Mouse (Mus musculus): ENCODE measurements around the gene Rfk.

Gene Rfk

DNA sequence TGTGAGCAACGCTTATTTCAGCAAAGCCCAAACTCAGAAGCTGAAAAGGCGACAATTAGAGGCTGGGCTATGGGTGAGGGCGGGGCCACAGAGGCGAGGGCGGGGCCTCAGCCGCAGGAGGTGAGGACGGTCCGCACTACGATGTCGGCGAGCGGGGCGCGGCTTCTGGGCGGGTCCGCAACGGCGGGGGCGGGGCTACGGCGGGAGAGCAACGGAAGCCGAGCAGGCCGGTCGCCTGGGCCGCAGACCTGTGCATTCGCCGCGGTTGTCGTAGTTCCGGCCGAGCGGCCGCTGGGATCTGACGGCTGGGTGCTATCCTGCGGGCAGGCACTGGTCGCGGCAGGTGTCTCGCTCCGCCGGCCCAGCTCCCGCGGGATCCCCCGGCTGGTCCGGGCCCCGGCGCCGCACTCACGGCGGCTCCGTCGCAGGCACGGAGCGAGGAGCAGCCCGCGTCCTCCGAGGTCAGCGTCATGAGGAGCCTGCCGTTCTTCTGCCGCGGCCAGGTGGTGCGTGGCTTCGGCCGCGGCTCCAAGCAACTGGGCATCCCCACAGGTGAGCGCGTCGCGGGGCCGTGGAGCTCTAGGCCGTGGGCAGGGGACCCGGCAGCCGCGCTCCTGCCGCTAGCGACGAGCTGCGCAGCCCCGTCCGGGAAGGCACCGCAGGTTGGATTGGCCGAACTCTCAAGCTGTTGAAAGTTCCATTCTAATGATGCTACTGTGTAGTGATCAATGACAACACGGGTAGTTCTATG lies at the start of gene Rfk:
Rfk (plus strand) TSS at position 203 of the 751 bp plus-strand sequence.
- peak; percentile 96 for ATAC-seq (ENCODE audit: low TSS enrichment)

DNA sequence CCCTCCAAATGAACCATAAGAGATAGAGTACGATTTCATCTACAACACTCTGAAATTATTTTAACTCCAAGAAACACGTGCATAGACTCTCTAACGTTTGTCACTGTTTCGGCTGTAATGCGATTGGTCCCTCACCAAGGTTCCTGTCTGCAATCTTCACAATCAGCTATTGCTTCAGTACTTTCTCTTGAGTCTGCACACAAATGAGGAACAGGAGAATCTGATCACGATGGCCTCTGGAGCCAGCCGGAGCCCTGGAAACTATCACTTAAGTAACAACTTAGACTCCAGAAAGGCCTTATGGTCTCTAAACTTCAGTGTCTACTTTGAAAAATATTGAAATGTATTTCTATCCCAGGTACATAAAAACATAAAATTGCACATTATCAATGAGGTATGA lies 49.0 kb upstream of the Rfk start:
- no peak for ATAC-seq (ENCODE audit: low TSS enrichment)

DNA sequence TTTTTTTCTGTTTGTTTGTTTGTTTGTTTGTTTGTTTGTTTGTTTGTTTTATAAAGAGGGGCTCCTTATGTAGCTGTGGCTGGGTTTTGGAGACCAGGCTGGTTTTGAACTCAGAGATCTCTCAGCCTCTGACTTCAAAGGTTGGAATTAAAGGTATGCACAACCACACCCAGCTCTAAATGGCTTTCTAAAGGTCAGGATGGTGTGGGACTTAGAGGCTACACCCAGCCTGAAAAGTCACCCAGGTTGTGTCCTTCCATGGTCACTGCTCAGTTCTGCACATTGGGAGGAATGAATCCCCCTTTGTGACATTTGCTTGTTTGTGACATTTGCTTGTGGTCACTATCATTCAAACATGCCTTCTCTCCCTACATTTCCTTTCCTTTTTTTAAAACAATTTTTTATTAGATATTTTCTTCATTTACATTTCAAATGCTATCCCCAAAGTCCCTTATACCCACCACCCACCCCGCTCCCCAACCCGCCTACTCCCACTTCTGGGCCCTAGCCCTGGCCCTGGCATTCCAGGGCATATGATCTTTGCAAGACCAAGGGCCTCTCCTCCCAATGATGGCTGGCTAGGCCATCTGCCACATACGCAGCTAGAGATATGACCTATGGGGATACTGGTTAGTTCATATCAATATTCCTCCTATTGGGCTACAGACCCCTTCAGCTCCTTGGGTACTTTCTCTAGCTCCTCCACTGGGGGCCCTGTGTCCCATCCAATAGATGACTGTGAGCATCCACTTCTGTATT lies 46.9 kb upstream of the Rfk start:
- no peak for ATAC-seq (ENCODE audit: low TSS enrichment)

DNA sequence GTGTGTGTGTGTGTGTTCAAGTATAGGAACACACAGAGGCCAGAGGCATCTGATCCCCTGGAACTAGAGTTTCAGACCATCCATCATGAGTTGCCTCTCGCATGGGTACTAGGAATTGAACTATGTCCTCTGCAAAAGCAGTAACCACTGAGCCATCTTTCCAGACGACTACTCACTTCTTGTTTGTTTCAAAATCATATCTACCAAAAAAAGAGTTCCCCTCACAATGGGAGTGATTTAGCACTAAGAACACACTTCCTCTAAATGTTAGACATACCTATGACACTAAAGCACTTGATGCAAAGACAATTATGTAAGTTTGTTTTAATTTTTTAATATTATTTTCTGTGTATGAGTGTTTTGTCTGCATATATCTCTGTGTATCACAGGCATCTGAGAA lies 46.0 kb upstream of the Rfk start:
- no peak for ATAC-seq (ENCODE audit: low TSS enrichment)

DNA sequence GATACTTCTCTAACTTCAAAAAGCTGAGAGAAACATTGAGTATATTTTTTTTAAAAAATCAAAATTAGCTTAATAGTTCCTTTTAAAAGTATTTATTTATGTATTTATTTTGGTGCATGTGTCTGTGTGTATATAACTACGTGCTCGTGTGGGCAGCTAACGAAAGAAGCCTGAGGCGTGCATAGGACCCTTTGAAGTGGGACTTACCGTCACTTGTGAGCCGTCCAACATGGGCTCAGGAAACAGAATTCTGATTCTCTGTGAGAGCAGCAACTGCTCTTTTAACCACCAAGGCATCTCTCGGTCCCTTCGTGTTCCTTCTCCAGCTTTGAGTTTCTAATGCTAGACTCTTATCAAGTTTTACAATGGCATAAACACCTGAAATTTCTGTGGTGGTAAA lies 40.1 kb upstream of the Rfk start:
- no peak for ATAC-seq (ENCODE audit: low TSS enrichment)

DNA sequence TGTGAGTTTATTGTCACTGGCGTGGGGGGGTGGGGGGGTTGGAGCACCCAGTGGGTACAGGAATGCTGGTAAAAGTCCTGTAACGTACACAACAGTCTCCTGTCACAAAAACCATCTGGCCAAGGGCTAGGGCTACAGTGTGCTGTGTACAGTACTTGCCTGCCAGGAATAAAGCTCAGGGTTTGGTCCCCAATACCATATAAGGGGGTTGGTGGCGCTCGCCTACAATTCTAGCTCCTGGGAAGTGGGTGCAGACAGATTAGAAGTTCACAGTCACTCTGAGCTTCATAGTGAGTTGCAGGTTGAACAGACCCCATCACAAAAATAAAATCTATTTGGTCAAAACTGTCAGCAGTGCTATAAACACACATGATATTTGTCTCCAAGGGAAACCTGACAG lies 39.5 kb upstream of the Rfk start:
- ATAC-seq (ENCODE audit: low TSS enrichment): no peak

DNA sequence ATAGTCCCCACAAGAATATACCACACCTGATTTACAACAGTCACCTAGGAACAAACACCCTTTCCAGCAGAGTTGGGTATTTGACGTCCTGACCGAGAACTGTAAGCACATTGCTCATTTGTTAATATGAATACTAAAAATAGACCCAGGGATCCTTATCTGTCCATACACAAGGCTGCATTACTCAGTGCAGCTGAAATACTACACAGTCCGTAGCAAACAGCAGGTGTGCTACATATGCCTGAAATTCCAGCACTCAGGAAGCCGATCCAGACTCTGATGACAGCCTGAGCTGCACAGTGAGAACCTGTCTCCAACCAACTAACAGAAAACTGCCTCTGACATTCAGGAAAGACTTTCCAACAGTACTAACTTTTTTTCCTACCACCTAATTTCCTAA lies 39.0 kb upstream of the Rfk start:
- no peak for ATAC-seq (ENCODE audit: low TSS enrichment)

DNA sequence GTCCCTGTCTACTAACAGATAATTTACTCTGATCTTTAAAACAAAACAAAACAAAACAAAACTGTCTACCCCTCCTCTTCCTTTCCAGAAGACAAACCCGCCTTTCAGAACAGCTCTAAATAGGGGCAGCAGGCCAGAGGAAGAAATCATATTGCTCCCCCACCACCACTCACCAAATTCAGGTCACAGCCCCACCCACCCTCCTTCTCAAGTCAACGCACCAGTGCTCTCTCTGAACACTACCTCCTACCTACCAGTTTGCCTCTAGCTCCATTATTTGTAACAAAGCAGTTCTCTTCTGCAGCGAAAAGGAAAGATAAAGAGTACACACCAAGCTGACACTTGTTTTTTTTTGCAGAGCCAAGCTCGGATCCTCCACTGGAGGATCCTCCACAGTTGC lies 38.5 kb upstream of the Rfk start:
- ATAC-seq (ENCODE audit: low TSS enrichment): no peak

DNA sequence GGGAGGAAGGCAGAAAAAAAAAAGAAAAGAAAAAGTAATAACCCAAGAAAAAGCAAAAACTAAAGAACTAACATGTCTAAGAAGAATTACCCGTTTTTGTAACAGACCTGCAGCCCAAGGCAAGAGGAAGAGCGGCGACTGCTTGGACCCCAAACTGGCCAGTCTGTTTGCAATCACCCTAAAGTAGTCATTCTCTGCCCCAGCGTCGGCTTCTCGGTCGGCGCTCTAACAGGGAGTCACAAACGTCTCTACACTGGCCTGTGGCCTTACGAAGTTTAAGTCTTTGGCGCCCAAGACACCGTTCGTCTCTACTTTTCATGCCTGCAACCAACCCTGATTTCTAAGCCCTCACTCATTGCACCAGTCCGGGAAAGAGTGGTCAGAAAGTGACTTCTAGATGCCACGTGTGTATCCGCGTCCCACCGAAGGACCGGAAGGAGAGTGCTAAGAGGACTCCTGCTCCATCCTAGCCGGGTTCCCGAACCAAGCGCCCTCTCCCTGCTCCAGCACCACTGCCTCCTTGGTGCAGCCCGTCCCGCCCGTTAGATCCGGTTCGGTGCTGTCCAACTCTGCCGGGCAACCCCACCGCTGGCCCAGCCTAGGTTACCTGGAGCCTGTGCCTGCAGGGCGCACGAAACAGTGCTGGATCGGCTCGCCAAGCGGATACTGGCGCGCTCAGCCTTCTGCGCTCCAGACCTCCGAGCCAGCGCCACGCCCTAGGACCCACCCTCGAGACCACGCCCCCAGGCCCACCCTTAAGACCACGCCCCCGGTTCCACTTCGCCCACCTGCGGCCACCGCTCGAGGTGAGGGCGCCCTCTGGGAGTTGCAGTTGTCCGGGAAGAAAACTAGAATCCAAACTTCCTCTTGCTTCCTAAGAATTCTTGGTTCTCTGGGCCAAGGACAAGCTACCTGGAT lies 37.6 kb upstream of the Rfk start:
- ATAC-seq (ENCODE audit: low TSS enrichment): no peak

DNA sequence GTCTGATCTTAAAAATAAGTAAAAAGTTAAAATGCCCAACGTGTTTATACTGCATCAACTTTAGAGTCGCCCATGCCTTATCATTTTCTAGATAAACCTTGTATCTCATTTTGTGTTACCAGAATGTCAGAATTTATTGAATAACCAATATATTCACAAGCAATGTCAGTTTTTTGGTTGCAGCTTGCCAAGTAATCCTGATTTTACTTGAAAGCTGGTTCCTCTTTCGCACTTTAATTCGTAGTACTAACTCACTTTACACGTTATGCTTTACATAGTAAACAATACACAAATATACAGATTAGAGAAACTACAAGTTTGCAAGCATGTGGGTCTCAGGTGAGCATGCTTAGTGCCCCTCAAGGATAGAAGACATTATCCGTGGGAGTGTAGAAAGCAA lies 36.9 kb upstream of the Rfk start:
- ATAC-seq (ENCODE audit: low TSS enrichment): no peak

DNA sequence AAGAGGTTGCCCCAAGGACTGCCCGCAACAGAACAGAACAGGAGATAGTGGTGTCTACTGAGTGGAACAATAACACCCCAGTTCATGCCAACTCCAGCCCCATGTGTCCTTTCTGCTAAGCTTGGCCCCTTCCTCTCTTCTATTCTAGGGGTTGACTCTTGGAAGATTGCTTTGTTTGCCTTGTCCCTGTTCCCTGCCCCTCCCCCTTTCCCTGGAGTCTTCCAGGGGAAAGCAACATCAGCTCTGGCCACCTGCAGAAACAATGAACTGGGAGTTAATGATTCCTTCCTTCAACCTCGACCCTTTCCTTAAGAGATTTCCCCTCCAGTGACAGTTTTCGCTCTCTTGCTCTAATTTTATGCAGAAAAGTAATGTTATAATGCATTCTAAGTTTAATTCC lies 36.5 kb upstream of the Rfk start:
- no peak for ATAC-seq (ENCODE audit: low TSS enrichment)

DNA sequence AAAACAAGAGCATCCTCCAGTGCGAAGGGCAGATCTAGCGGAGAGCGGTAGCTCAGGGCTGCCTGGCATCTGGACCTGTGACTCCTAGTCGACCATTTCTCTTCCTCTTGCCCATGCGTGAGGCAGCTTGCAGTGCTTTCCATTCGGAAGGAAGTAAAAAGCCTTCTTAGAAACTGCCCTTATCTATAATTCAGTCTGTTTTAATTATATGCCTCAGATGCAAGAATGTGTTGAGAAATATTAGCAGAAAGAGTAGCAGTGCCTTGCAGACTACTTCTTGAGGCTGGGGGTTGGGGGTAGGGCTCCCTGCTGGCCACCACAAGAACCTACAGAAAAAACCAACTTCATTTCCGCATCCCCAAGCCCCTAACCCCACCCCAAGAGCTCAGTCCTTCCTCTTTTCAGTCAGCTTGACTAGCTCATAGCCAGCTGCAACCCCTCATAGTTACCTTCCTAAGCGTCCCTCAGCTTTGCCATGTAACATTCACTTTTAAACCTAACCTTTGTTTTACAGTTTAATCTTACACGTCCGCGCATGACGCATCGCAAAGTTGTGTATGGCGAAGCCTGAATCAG lies 34.4 kb upstream of the Rfk start:
- no peak for ATAC-seq (ENCODE audit: low TSS enrichment)

DNA sequence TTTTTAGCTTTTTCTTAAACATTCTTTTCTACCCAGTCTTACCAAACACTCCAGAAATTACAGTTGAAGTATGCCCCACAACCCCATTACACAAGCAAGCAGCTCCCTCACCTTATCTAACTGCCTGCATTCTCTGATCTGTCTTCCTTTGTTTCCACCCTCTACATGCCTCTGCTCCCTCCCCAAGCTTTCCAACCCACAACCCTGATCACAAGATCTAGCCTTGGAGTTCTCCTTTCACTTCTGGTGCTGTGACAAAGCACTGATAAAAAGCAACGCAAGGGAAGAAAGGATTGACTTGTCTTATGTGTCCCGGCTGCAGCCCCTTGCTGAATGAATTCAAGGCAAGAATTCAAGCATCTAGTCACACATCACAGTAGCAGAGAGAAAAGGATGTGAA lies 32.7 kb upstream of the Rfk start:
- no peak for ATAC-seq (ENCODE audit: low TSS enrichment)

DNA sequence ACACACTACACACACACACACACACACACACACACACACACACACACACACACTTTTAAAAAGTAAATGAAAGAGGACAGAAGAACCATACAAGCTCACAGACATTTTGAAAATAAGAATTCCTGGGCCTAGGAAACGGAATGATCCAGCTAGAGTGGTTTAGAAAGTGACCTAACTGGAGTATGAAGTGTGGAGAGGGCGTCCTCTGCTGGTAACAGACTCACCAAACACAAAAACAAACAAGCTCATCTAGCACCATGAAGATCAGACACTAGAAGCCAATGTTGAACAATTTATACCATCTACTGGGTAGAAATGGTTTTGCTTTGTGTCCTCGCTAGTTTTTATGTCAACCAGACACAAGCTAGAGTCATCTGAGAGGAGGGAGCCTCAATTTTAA lies 29.1 kb upstream of the Rfk start:
- peak; percentile 73 for ATAC-seq (ENCODE audit: low TSS enrichment)

DNA sequence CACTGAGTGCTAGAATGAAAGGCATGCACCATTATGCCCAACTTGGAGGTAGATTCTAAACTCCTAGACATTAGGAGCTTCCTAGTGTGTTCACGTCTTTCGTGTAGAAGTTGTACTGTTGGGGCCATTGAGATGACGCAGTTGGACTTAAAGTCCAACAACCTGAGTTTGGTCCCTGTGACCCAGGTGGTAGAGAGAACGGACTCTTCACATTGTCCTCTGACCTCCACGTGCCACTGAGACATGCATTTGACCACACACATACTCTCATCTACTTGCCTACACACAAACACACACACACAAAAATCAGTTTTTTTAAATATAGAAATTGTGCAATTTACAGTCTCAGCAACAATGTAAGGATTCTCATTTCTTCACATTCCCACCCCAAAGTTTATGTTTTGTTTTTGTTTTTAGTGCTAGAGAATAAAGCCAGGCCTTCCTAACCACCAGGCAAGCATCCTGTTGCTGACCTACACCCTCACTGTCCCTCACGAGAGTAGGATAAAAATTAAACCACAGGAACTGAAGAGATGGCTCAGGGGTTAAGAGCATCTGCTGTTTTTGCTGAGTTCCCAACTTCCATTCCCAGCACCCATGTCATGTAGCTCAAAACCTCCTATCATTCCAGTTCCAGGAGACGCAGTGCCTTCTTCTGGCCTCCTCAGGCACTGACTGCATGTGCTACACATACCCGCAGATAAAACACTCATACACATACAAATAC lies 27.3 kb upstream of the Rfk start:
- ATAC-seq (ENCODE audit: low TSS enrichment): no peak

DNA sequence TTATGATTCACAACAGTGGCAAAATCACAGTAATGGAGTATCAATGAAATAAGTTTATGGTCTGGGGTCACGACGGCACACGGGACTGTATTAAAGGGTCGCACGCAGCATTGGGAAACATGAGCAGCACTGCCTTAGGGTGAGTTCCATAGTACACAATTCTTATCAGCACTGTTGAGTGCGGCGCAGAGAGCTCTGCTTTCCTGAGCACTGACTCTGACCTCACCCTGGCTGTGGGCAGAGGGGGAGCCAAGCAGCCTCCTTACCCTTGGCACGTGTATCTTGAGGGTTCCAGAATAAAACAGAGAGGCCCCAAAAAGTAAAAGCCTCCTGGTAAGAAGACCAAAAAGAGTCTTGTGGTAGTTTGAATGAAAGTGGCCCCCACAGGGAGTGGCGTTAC lies 25.3 kb upstream of the Rfk start:
- no peak for ATAC-seq (ENCODE audit: low TSS enrichment)

DNA sequence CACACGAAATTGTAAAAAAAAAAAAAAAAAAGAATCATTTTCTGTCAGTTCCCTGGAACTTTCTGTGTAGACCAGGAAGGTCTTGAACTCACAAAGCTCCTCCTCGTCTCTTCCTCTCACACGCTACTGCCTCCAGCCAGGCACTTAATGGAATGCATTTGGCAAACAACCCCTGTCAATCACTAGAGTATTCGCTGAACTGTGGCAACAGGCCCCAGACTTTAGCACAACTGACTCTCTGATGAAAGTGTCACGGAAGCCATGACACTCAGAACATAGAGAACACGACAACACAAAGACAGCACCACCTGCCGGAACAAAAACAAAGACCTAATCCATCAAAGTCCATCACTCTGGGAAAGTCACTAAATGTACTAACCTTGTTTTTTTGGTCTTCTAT lies 24.3 kb upstream of the Rfk start:
- ATAC-seq (ENCODE audit: low TSS enrichment): no peak

DNA sequence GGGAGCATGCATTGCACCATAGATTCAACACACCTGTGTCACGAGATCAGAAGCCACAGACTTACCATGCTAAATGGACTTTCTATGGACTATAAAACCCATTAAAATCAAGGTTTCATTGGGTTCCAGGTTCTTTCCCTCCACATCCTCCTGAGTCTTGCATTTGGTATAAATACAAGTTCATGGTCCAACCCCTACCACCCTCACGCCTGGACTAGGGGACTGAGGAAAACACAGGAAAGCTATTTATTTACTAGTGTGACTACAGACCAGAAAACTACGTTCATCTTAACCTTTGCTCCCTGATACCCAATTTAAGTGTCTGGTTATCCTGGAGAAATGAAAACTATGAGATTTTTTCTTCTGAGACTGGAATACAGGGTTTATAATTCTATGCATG lies 21.1 kb upstream of the Rfk start, which contains the start of gene Gcnt1:
Gcnt1 (minus strand) TSS at position 144 of the 400 bp plus-strand sequence.
- ATAC-seq (ENCODE audit: low TSS enrichment): no peak

DNA sequence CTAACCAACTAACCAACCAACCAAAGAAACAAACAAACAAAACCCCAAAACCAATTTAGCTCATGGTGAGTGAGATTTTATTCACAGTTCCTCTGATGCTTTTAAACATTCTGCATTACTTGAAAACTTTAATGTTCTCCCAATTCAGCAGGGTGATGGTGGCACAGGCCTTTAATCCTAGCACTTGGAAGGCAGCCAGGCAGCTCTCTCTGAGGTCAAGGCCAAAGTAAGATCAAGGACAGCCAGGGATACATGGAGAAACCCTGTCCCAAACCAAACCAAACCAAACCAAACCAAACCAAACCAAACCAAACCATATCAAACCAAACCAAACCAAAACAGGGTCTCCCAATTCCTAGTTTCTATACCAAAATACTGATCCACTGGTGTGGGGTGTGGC lies 15.0 kb upstream of the Rfk start:
- ATAC-seq (ENCODE audit: low TSS enrichment): no peak

DNA sequence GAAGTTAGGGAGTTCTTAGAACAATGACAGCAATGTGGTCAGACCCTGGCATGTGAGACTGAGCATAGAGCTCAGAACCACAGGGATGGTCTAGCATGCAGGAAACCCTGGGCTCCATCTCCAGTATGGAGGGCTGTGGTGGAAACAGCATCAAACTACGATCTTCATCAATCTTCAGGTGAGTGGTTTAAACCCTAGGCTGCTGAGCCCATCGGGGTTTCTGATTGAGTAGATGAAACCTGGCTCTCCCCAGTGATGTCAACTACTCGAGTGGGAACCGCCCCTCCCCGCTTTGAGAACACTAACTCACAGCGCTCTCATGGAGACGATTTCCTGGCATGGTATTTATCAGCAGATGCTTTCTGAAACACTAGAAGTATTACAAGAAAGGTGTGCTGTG lies 13.3 kb upstream of the Rfk start:
- no peak for ATAC-seq (ENCODE audit: low TSS enrichment)

DNA sequence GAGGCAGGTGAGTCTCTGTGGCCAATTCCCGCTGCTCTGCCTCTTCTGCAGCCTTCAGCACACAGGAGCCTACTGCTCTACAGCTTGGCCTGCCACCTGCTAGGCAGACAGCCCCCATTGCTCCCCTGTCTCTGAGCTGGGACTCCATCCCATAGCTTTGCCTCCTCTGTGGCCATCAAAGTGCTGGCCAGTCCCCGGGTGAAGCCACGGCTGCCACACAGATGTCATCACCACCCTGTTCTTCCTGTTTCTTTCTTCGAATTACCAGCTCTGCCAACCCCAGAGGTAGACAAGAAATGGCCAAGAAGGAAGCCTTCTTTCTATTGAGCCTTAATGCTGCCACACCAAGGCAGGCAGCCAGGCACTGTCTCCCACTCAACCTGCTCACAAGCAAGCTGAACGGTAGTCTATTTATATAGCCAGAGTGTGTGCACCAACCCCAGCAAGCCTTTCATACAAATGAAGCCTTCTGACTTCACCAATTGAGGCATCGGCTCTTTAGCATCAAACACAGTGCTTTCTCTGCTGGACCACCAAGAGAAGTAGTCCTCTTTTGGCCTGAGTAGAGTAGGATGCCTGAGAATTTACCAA lies 10.9 kb upstream of the Rfk start:
- ATAC-seq (ENCODE audit: low TSS enrichment): peak; percentile 99

All from frontal cortex, adult (tissue).